Mouse (Mus musculus) brain, embryonic 18.5 days (tissue): ENCODE measurements around the gene Apoc2.
A peak's percentile ranks its signal among the peaks of the same experiment; 100 is the strongest.

Experiments
- DNase-seq: peaks from one replicate; pipeline ENCODE4 v3.0.0-alpha.2; 2012; ENCODE audit warnings: low read depth, low spot score

Apoc2 gene

DNA sequence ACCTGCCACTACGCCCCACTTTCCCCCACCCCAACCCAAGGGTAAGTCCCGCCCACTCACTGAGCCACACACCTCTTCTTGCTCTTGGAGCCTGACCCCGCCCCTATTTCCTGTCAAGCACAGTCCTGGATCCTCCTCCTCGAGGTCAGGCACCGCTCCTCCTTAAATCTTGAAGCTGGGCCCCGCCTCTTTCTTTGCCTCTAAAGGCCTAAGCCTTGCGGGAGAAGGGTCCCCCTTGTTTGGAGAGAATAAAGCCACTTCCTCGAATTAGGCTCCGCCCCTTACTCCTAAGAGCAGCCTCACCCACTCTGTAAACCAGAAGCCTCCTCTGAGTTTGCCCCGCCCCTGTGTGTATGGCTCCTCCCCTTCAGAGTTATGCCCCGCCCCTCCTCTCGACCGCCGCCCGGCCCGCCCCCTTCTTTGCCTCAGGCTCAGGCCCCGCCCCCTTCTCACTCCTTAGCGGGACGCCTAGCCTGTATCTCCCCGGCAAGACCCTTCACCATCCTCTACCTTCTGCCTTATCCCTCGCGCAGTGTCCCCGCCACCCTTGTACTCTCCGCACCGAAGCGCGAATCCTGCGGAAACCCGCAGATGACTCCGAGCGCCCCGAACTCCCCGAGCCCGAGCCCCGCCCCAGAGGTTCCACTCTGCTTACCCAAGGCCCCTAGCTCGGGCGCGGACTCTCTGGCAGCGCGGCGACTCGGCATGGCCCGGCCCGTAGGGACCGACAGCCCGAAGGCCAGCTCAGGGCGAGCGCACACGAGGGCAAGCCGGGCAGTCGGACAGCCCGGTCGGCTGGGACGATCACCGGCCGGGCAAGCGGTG, 49.0 kb downstream of the Apoc2 start:
- DNase-seq: peak; percentile 50

GRCm38 (mm10) chr7:19628192-19628535, 49.6 kb downstream of the Apoc2 start:
- no peak for DNase-seq

DNA sequence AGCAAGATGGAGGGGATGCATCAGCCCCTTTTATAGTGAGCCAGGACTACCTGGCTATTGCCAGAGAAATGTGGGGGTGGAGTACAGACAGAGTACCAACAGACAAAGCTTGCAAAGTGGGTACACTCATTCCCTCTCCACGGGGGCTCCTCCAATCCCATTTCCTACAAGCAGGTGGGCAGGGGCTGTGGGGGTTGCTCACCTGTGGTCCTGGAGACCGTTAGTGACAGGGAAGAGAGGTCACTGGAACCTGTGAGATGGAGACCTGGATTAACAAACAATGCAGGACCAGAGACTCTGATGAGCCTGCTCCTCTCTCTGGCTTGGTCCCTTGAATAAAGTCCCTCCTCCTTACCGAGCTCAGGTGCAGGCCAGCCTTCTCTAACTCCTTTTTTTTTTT, 50.0 kb downstream of the Apoc2 start:
- no peak for DNase-seq

DNA sequence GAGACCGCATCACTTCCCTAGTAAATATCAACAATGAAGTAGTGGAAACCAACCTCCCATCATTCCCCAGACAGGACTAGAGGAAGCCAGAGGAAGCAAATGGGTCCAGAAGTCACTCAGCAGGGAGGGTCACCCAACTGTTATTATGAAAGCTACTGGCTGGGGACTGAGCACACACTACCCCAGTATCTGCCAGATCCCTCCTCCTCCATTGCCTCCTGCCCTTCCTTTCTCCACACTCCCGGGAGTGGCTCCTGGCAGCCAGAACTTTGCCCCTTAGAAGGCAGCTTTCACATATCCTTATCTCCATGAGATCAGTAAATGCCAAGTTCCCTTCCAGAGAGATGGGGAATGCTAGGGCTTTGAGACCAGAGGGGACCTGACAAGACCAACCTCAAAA, 54.3 kb downstream of the Apoc2 start:
- no peak for DNase-seq

- no peak for DNase-seq
Measured at GRCm38 (mm10) chr7:19622241-19622640, 55.5 kb downstream of the Apoc2 start.
